Mouse (Mus musculus) hindbrain, postnatal 0 days (tissue): ENCODE data around the gene Rnf145. TPM values are rescaled to one million over a fixed set of nuclear protein-coding genes. Genes with fewer than 3 reads are reported as not detected.

Source experiments
- ATAC-seq: fragments of 200-750 bp; cut with Nextera tagmentation; 2 replicates; pipeline ENCODE4 v1.8.0; 2017; ENCODE audit warnings: mild to moderate bottlenecking, moderate TSS enrichment, moderate library complexity
- DNase-seq: peaks from one replicate; pipeline ENCODE4 v3.0.0-alpha.2; 2015; ENCODE audit warnings: low spot score
- H3K27ac ChIP-seq: fragments of 300-500 bp; sonication (generic); 2 replicates; pipeline ENCODE4 v1.5.1; 2014; ENCODE audit warnings: mild to moderate bottlenecking
- H3K27me3 ChIP-seq: fragments of 300-500 bp; sonication (generic); 2 replicates; pipeline ENCODE4 v1.6.1; 2014; ENCODE audit warnings: low read length, mixed read lengths; ENCODE audit not compliant: insufficient read depth
- H3K36me3 ChIP-seq: fragments of 300-500 bp; sonication (generic); 2 replicates; pipeline ENCODE4 v1.6.1; 2014; ENCODE audit warnings: low read length, mixed read lengths; ENCODE audit not compliant: insufficient read depth
- H3K4me1 ChIP-seq: fragments of 300-500 bp; sonication (generic); 2 replicates; pipeline ENCODE4 v1.6.1; 2014; ENCODE audit warnings: antibody characterized with exemption, low read length, mixed read lengths; ENCODE audit not compliant: insufficient read depth
- H3K4me2 ChIP-seq: fragments of 300-500 bp; sonication (generic); 2 replicates; pipeline ENCODE4 v1.6.1; 2014; ENCODE audit warnings: low read depth, mild to moderate bottlenecking, low read length, moderate library complexity, mixed read lengths
- H3K4me3 ChIP-seq: fragments of 300-500 bp; sonication (generic); 2 replicates; pipeline ENCODE4 v1.5.1; 2014; ENCODE audit warnings: low read length
- H3K9ac ChIP-seq: fragments of 300-500 bp; sonication (generic); replicated peaks from 2 replicates; pipeline ENCODE4 v1.6.1; 2014; ENCODE audit warnings: mild to moderate bottlenecking, low read length, moderate library complexity, mixed read lengths
- H3K9me3 ChIP-seq: fragments of 300-500 bp; sonication (generic); 2 replicates; pipeline ENCODE4 v1.6.1; 2016; ENCODE audit warnings: low read length, mixed read lengths
- CTCF ChIP-seq: IDR thresholded peaks from 2 replicates; pipeline ENCODE4 v1.5.1; 2016; ENCODE audit warnings: antibody characterized with exemption, control low read depth, low read depth
- WGBS: fragments of 180-500 bp; shearing (Covaris S2); extraction: QIAGEN DNeasy Blood & Tissue Kit; methylation state at CpG from one replicate; pipeline ENCODE4 v1.1.7; 2014; 5-methylcytosine and 5-hydroxymethylcytosine counted together
- polyA plus RNA-seq: library from polyadenylated mRNA; unstranded; fragments of >200 nt; fragmentation: Nextera tagmentation; extraction: Ambion mirVana; gene quantifications from 2 replicates; pipeline ENCODE4 v1.2.1, GENCODE M21; 2015
- total RNA-seq: library from RNA; depleted of rRNA; stranded (reverse); fragments of >200 nt; gene quantifications from 2 replicates; pipeline ENCODE4 v1.2.3, GENCODE M21; 2014; rRNA removed

Rnf145 gene
- total RNA-seq (108 and 122 TPM in 2 replicates), polyA plus RNA-seq (91.8 and 92.9 TPM in 2 replicates)

- ATAC-seq, result peak; percentile 91
- no peak for TF ChIP-seq CTCF
- DNase-seq, result peak; percentile 90
- peak within 1 kb of the TSS; percentile 96 for H3K27ac ChIP-seq
- no peaks in the 10 kb centered on the region for H3K36me3 ChIP-seq
- peak within 1 kb of the TSS; percentile 95 for H3K9ac ChIP-seq
- H3K4me1 ChIP-seq, result peaks cover 13% of the 10 kb centered on the region; the same call in 1 of the 2 replicates
- H3K4me2 ChIP-seq, result peak within 1 kb of the TSS; percentile 64
- no peaks in the 10 kb centered on the region for H3K9me3 ChIP-seq
- H3K4me3 ChIP-seq, result peak within 1 kb of the TSS; percentile 98
- no peaks in the 10 kb centered on the region for H3K27me3 ChIP-seq
- WGBS, result 2% methylated on average over 64 of the region's 70 CpGs
Measured at GRCm38 (mm10) chr11:44518281-44519095, at the start of gene Rnf145. TSS of gene Rnf145 (plus strand) at chr11:44518964.

DNA sequence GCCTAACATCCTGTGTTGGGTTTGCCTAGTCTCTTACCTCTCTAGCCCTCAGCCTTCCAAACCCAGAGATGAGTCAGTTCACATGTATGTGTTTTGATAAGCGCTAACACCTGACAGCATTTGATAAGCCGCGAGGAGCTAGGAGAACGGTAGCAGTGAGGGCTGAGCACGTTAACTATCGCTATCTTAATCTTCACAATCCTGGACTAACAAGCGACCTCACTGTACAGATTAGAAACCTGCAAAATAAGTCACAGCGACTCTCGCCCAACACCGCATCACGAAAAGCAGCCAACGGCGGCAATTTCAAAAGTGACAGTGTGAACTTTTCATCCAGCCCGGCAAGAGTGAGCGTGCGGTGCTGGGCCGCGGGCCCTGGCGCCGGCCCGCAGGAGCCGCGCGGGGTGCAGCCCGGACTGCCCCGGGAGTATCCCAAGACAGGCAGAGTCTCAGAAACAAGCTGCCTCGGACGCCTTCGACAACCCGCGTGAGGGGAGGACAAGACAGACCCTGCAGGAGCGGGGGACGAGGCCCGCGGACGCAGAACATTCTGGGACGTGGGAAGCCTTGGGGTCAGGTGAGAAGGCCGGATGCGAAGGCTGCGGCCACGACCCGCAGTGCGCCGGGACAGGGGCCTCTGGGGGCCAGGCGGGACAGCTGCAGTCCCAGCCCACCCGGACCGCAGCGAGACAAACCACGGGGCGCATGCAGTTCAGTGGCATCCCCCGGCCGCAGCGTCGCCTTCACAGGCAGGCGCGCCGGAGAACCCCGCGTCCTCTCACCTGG lies 48.9 kb upstream of the Rnf145 start:
- ATAC-seq (peak; percentile 82), DNase-seq (peak; percentile 46)
- no peak for TF ChIP-seq CTCF
- H3K9me3 ChIP-seq, result no peaks in the 10 kb centered on the region
- H3K4me3 ChIP-seq, result peak overlapping the region; percentile 90
- H3K4me1 ChIP-seq, result no peaks in the 10 kb centered on the region
- H3K4me2 ChIP-seq, result peak overlapping the region; percentile 89
- H3K27me3 ChIP-seq, result no peaks in the 10 kb centered on the region
- WGBS, result 1% methylated on average over 58 of the region's 59 CpGs
- peaks cover 3% of the 10 kb centered on the region; the same call in 1 of the 2 replicates for H3K36me3 ChIP-seq
- peak overlapping the region; percentile 89 for H3K27ac ChIP-seq
- H3K9ac ChIP-seq, result peak overlapping the region; percentile 83

GRCm38 (mm10) chr11:44470432-44471336 lies 48.1 kb upstream of the Rnf145 start, which contains the start of gene Ublcp1:
TSS of gene Ublcp1 (minus strand) at chr11:44470498.
- peak; percentile 96 for ATAC-seq
- Histone ChIP-seq H3K36me3 (no peaks in the 10 kb centered on the region), H3K4me3 (peak within 1 kb of the TSS; percentile 90), H3K9me3 (no peaks in the 10 kb centered on the region), H3K4me2 (peak within 1 kb of the TSS; percentile 89), H3K27me3 (no peaks in the 10 kb centered on the region), H3K27ac (peak within 1 kb of the TSS; percentile 89), H3K4me1 (no peaks in the 10 kb centered on the region), H3K9ac (peak within 1 kb of the TSS; percentile 83)
- DNase-seq, result peak; percentile 97
- peak; percentile 12; the same call in 1 of the 2 replicates for TF ChIP-seq CTCF
- under 1% methylated on average over 54 of the region's 54 CpGs for WGBS

DNA sequence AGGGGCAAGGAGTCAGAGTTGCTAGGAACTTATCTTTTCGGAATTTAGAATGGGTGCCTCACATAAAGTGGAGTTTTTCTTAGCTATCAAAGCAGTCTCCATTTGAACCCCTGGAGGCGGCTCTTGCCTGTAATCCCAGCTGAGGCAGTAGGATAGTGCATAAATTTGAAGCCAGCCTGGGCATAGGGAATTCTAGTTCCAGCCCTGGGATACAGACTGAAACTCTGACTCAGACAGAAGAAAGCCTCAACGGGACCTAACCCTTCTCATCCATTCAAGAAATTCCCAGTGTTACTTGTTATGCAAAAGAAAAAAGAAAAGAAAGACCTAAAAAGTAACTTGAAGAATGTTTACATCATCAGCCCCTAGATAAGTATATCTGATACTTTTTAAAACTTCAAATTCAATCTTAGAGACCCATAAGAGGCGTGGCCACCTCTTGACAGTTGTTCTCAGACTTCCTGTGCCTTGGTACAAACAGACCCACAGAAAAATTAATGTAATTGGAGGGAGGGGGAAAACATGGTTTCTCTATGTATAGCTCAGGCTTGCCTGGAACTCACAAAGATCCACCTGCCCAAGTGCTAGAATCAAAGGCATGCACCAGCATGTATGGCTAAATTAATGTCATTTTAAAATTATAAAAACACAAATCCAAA lies 47.3 kb upstream of the Rnf145 start:
- H3K27ac ChIP-seq, result peak overlapping the region; percentile 89
- peak overlapping the region; percentile 90 for H3K4me3 ChIP-seq
- TF ChIP-seq CTCF, result no peak
- DNase-seq (peak; percentile 7), ATAC-seq (no peak)
- H3K9me3 ChIP-seq, result no peaks in the 10 kb centered on the region
- 18% methylated on average over 4 of the region's 4 CpGs for WGBS
- H3K27me3 ChIP-seq, result no peaks in the 10 kb centered on the region
- no peaks in the 10 kb centered on the region for H3K36me3 ChIP-seq
- peak overlapping the region; percentile 83 for H3K9ac ChIP-seq
- H3K4me1 ChIP-seq, result no peaks in the 10 kb centered on the region
- H3K4me2 ChIP-seq, result peak overlapping the region; percentile 89

- Histone ChIP-seq H3K4me3 (no peak overlapping the region), H3K36me3 (no peaks in the 10 kb centered on the region), H3K9me3 (no peaks in the 10 kb centered on the region), H3K27me3 (no peaks in the 10 kb centered on the region), H3K4me1 (no peaks in the 10 kb centered on the region), H3K9ac (no peak overlapping the region), H3K4me2 (no peak overlapping the region), H3K27ac (no peak overlapping the region)
- TF ChIP-seq CTCF, result no peak
- DNase-seq (no peak), ATAC-seq (no peak)
- WGBS, result 66% methylated on average over 3 of the region's 3 CpGs
Measured at GRCm38 (mm10) chr11:44475467-44475866, 43.3 kb upstream of the Rnf145 start.
